Mouse (Mus musculus) hindbrain, embryonic 16.5 days (tissue): ENCODE measurements around the gene Clec16a. TPM values are rescaled to one million over a fixed set of nuclear protein-coding genes. Genes with fewer than 3 reads are reported as not detected.

Source experiments
- ATAC-seq: fragments of 200-750 bp; cut with Nextera tagmentation; 2 replicates; pipeline ENCODE4 v1.8.0; 2017; ENCODE audit warnings: moderate TSS enrichment, moderate library complexity
- H3K27ac ChIP-seq: fragments of 300-500 bp; sonication (generic); 2 replicates; pipeline ENCODE4 v1.5.1; 2014; ENCODE audit warnings: low read depth, mild to moderate bottlenecking, control low read depth, low read length, moderate library complexity
- H3K27me3 ChIP-seq: fragments of 300-500 bp; sonication (generic); replicated peaks from 2 replicates; pipeline ENCODE4 v1.6.1; 2014; ENCODE audit warnings: low read length; ENCODE audit not compliant: control insufficient read depth, insufficient read depth
- H3K36me3 ChIP-seq: fragments of 300-500 bp; sonication (generic); 2 replicates; pipeline ENCODE4 v1.6.1; 2014; ENCODE audit warnings: mild to moderate bottlenecking, low read length, moderate library complexity, mixed read lengths; ENCODE audit not compliant: control insufficient read depth, insufficient read depth
- H3K4me1 ChIP-seq: fragments of 300-500 bp; sonication (generic); 2 replicates; pipeline ENCODE4 v1.6.1; 2014; ENCODE audit warnings: low read depth, low read length; ENCODE audit not compliant: control insufficient read depth, insufficient read depth
- H3K4me2 ChIP-seq: fragments of 300-500 bp; sonication (generic); 2 replicates; pipeline ENCODE4 v1.6.1; 2014; ENCODE audit warnings: mild to moderate bottlenecking, low read length, control low read depth, moderate library complexity
- H3K4me3 ChIP-seq: fragments of 300-500 bp; sonication (generic); 2 replicates; pipeline ENCODE4 v1.5.1; 2014; ENCODE audit warnings: mild to moderate bottlenecking, low read length, control low read depth, moderate library complexity
- H3K9ac ChIP-seq: fragments of 300-500 bp; sonication (generic); 2 replicates; pipeline ENCODE4 v1.6.1; 2014; ENCODE audit warnings: low read depth, mild to moderate bottlenecking, control low read depth, low read length, moderate library complexity
- H3K9me3 ChIP-seq: fragments of 300-500 bp; sonication (generic); 2 replicates; pipeline ENCODE4 v1.6.1; 2014; ENCODE audit warnings: mild to moderate bottlenecking, low read length, moderate library complexity; ENCODE audit not compliant: control insufficient read depth
- WGBS: fragments of 180-500 bp; shearing (Covaris S2); extraction: QIAGEN DNeasy Blood & Tissue Kit; methylation state at CpG from one replicate; pipeline ENCODE4 v1.1.7; 2014; 5-methylcytosine and 5-hydroxymethylcytosine counted together
- polyA plus RNA-seq: library from polyadenylated mRNA; unstranded; fragments of >200 nt; fragmentation: Nextera tagmentation; extraction: Ambion mirVana; gene quantifications from 2 replicates; pipeline ENCODE4 v1.2.1, GENCODE M21; 2015

Gene Clec16a
- polyA plus RNA-seq, 1 experiment from 2014 or later = 60.7 TPM

DNA sequence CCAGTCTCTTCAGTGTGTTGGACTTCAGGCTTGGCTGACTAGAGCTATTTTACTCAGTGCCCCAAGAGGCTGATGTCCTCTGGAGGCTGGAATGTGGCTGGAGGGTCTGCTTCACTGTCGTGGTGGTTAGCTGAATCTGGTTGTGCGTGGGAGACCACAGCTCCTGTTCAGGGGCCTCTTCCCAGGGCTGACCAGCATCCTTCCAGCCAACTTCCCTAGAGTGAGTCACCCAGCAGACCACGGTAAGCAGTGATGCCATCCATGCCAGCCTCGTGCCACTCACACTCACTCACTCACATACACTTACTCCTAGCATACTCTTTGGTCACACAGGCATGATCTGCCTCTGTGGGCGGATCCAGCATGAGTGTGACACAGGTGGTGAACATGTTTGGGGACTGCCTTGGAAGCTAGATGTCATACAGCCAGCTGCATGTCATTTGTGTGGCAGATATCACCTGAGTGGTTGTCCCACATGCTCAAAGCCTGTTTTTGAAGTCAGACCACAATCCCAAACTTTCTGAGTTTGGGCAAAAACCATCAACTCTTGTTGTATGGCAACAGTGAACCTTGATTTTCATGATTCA lies 24.8 kb downstream of the Clec16a start:
- no peak for ATAC-seq
- Histone ChIP-seq H3K9me3 (no peaks in the 10 kb centered on the region), H3K4me3 (no peak overlapping the region), H3K9ac (no peak overlapping the region), H3K4me2 (no peak overlapping the region), H3K36me3 (peaks cover 19% of the 10 kb centered on the region), H3K27ac (no peak overlapping the region), H3K4me1 (no peaks in the 10 kb centered on the region), H3K27me3 (no peaks in the 10 kb centered on the region)
- WGBS = 82% methylated on average over 5 of the region's 5 CpGs

GRCm38 (mm10) chr16:10570708-10571107 lies 25.6 kb downstream of the Clec16a start:
- WGBS = 76% methylated on average over 1 of the region's 1 CpGs
- ATAC-seq = no peak
- H3K9ac ChIP-seq = no peak overlapping the region
- no peaks in the 10 kb centered on the region for H3K9me3 ChIP-seq
- no peaks in the 10 kb centered on the region for H3K4me1 ChIP-seq
- H3K4me3 ChIP-seq = no peak overlapping the region
- H3K27me3 ChIP-seq = no peaks in the 10 kb centered on the region
- no peak overlapping the region for H3K27ac ChIP-seq
- H3K36me3 ChIP-seq = peaks cover 20% of the 10 kb centered on the region
- no peak overlapping the region for H3K4me2 ChIP-seq

GRCm38 (mm10) chr16:10571820-10572219 lies 26.7 kb downstream of the Clec16a start:
- Histone ChIP-seq H3K4me3 (no peak overlapping the region), H3K9ac (no peak overlapping the region), H3K27ac (no peak overlapping the region), H3K9me3 (no peaks in the 10 kb centered on the region), H3K27me3 (no peaks in the 10 kb centered on the region), H3K4me2 (no peak overlapping the region), H3K4me1 (no peaks in the 10 kb centered on the region), H3K36me3 (peaks cover 26% of the 10 kb centered on the region)
- no peak for ATAC-seq
- 52% methylated on average over 2 of the region's 2 CpGs for WGBS

DNA sequence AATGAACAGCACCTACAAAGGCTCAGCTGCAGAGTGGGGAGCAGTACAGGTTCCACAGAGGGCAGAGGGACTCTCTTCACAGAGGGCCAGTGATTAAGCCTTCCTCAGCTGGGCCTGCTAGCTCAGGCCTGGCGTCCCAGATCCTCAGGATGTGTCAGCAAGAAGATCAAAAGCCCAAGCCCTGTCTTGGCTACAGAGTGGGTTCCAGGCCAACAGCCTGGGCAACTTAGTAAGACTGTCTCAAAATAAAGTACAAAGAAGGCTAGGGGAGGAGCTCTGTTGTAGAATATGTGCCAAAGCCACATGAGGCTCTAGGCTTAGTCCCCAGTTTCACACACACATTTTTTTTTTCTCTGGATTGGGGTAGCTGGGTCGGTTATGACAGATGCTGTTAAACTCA lies 29.8 kb downstream of the Clec16a start:
- Histone ChIP-seq H3K4me1 (no peaks in the 10 kb centered on the region), H3K27me3 (no peaks in the 10 kb centered on the region), H3K4me3 (no peak overlapping the region), H3K36me3 (peaks cover 44% of the 10 kb centered on the region), H3K9ac (no peak overlapping the region), H3K4me2 (no peak overlapping the region), H3K9me3 (no peaks in the 10 kb centered on the region), H3K27ac (no peak overlapping the region)
- 85% methylated on average over 2 of the region's 2 CpGs for WGBS
- no peak for ATAC-seq

- Histone ChIP-seq H3K4me3 (no peak overlapping the region), H3K9ac (no peak overlapping the region), H3K4me1 (no peaks in the 10 kb centered on the region), H3K27me3 (no peaks in the 10 kb centered on the region), H3K9me3 (no peaks in the 10 kb centered on the region), H3K4me2 (no peak overlapping the region), H3K27ac (no peak overlapping the region), H3K36me3 (peaks cover 49% of the 10 kb centered on the region)
- ATAC-seq = no peak
- 95% methylated on average over 4 of the region's 4 CpGs for WGBS
Observed at GRCm38 (mm10) chr16:10575915-10576314, 30.8 kb downstream of the Clec16a start.

- Histone ChIP-seq H3K36me3 (peaks cover 58% of the 10 kb centered on the region), H3K4me3 (no peak overlapping the region), H3K9me3 (no peaks in the 10 kb centered on the region), H3K9ac (no peak overlapping the region), H3K27me3 (no peaks in the 10 kb centered on the region), H3K4me1 (no peaks in the 10 kb centered on the region), H3K27ac (no peak overlapping the region), H3K4me2 (no peak overlapping the region)
- WGBS = 83% methylated on average over 5 of the region's 5 CpGs
- no peak for ATAC-seq
Observed at GRCm38 (mm10) chr16:10577548-10577947, 32.4 kb downstream of the Clec16a start.

DNA sequence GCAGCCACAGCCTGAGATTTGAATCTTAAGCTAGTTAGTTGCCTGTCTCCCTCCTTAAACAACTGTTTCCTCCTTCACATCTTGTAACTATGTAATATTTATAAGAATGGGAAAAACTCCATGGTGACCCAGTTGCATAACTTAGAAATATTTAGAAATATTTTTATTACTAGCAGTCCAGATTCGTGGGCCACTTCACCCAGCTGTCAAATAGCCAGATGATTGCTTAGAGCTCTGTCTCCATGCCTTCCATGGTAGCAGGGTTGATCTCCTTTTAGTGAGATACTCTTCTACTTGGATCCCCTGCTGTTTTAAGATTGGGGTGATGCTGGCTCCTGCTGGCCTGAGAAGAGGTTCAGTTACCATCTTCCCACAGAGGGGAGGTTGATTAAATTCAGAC lies 33.2 kb downstream of the Clec16a start:
- no peaks in the 10 kb centered on the region for H3K27me3 ChIP-seq
- whole genome bisulfite sequencing = 85% methylated on average over 1 of the region's 1 CpGs
- H3K4me3 ChIP-seq = no peak overlapping the region
- peaks cover 58% of the 10 kb centered on the region for H3K36me3 ChIP-seq
- H3K9me3 ChIP-seq = no peaks in the 10 kb centered on the region
- no peak overlapping the region for H3K27ac ChIP-seq
- no peak overlapping the region for H3K4me2 ChIP-seq
- no peak for ATAC-seq
- H3K4me1 ChIP-seq = no peaks in the 10 kb centered on the region
- H3K9ac ChIP-seq = no peak overlapping the region

- Histone ChIP-seq H3K27ac (no peak overlapping the region), H3K27me3 (no peaks in the 10 kb centered on the region), H3K4me2 (no peak overlapping the region), H3K36me3 (peaks cover 41% of the 10 kb centered on the region), H3K9me3 (no peaks in the 10 kb centered on the region), H3K9ac (no peak overlapping the region), H3K4me3 (no peak overlapping the region), H3K4me1 (no peaks in the 10 kb centered on the region)
- no peak for ATAC-seq
- 100% methylated on average over 2 of the region's 2 CpGs for whole genome bisulfite sequencing
Observed at GRCm38 (mm10) chr16:10581234-10581898, 36.2 kb downstream of the Clec16a start.

DNA sequence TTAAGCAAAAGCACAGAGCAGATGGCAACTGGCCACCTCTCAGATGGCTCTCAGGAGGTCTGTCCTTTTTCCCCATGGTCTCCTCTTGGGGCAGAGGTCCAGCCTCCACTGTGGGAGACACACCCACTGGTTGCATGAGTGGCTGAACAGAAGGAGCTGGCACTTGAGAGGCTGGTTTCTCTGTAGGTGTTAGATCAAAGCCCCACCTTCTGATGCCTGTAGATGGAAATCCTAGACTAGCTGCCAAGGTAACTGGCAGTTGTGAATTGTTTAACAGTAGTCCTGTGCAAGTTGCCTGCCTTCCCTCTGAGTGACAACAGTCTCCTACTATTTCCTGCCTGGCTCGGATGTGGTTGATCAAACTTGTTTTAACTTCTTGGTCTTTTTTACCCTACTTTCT lies 40.0 kb downstream of the Clec16a start:
- ATAC-seq = no peak
- H3K4me2 ChIP-seq = no peak overlapping the region
- WGBS = 86% methylated on average over 1 of the region's 1 CpGs
- H3K27me3 ChIP-seq = no peaks in the 10 kb centered on the region
- H3K9me3 ChIP-seq = no peaks in the 10 kb centered on the region
- H3K4me1 ChIP-seq = no peaks in the 10 kb centered on the region
- H3K9ac ChIP-seq = no peak overlapping the region
- no peak overlapping the region for H3K4me3 ChIP-seq
- H3K36me3 ChIP-seq = peaks cover 25% of the 10 kb centered on the region
- no peak overlapping the region for H3K27ac ChIP-seq
